Mouse (Mus musculus) layer of hippocampus, adult 2 months (tissue): ENCODE measurements around the gene Gm3409. TPM values are rescaled to one million over a fixed set of nuclear protein-coding genes. Genes with fewer than 3 reads are reported as not detected.
"Not testable (repeated sequence)": the region's sequence is repeated elsewhere in the genome, so short reads cannot be mapped to it uniquely, and the experiment has no call there.

Experiments
- DNase-seq, 2 experiments: peaks; one replicate each; pipeline ENCODE4 v3.0.0; 2022; ENCODE audit warnings: low spot score in 2 of 2
- H3K27ac ChIP-seq: fragments of 200-600 bp; 2 replicates; pipeline ENCODE4 v1.8.1; 2022
- H3K4me3 ChIP-seq: fragments of 200-600 bp; 2 replicates; pipeline ENCODE4 v1.8.1; 2022; ENCODE audit warnings: mild to moderate bottlenecking
- CTCF ChIP-seq: fragments of 200-600 bp; conservative IDR thresholded peaks from 2 replicates; pipeline ENCODE4 v1.8.1; 2022; ENCODE audit warnings: antibody characterized with exemption, mild to moderate bottlenecking, moderate library complexity
- long read RNA-seq, 2 experiments: library from polyadenylated mRNA; stranded (forward); transcript quantifications; one replicate each; pipeline ENCODE4 v2.0.0; 2021; ENCODE audit warnings: borderline mapping rate in 2 of 2
- total RNA-seq, 2 experiments: library from RNA; stranded (reverse); gene quantifications; 2 replicates each; pipeline ENCODE4 v1.2.3; 2021

Gm3409 gene
- total RNA-seq: not detected
- long read RNA-seq, experiment 1: 0 reads
- long read RNA-seq, experiment 2: 0 reads

DNA sequence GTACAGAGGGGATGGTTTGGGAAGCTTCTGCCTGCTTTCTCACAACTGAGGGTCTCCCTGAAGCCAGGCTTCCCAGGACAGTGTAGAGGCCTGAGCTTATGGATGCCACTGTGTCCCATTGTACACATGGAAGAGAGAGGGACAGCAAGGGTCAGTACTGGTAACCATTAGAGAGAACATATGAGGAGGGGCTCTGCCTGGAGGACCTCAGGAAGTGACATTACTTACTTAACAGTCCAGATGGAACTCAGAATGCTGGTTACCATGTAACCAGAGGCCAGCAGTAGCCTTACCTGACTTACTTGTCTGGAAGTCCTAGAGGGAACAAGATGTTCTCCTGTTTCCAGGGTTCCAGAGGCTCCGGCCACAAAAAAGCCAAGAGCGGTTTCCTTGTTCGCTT lies at the start of gene Gm3409:
Gm3409 (plus strand) TSS at position 301 of the 400 bp plus-strand sequence.
- not testable (repeated sequence) for H3K4me3 ChIP-seq, H3K27ac ChIP-seq, DNase-seq

GRCm38 (mm10) chr5:146488959-146489358 lies 48.5 kb upstream of the Gm3409 start:
- peak in 1 of 2 experiments; percentile 60 for DNase-seq
- not testable (repeated sequence) for H3K27ac ChIP-seq, H3K4me3 ChIP-seq
- peak; percentile 66 for TF ChIP-seq CTCF

GRCm38 (mm10) chr5:146491063-146491462 lies 46.4 kb upstream of the Gm3409 start, which contains the start of gene Gm6370:
Gm6370 (plus strand) TSS chr5:146491363.
- not testable (repeated sequence) for H3K4me3 ChIP-seq, H3K27ac ChIP-seq

DNA sequence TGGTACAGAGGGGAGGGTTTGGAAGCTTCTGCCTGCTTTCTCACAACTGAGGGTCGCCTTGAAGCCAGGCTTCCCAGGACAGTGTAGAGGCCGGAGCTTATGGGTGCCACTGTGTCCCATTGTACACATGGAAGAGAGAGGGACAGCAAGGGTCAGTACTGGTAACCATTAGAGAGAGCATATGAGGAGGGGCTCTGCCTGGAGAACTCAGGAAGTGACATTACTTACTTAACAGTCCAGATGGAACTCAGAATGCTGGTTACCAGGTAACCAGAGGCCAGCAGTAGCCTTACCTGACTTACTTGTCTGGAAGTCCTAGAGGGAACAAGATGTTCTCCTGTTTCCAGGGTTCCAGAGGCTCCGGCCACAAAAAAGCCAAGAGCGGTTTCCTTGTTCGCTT lies 35.3 kb upstream of the Gm3409 start, which contains the start of gene 4930449I24Rik:
4930449I24Rik (plus strand) TSS at position 301 of the 400 bp plus-strand sequence.
- not testable (repeated sequence) for DNase-seq, H3K27ac ChIP-seq, H3K4me3 ChIP-seq

More at GRCm38 (mm10) chr5:146491063-146491462, 46.4 kb upstream of the Gm3409 start, which contains the start of gene Gm6370:
- DNase-seq: not testable (repeated sequence)

- not testable (repeated sequence) for H3K4me3 ChIP-seq, DNase-seq, H3K27ac ChIP-seq
These were observed 23.6 kb upstream of the Gm3409 start, which contains the start of gene Gm3402 for GRCm38 (mm10) chr5:146513823-146514222. Gm3402 (plus strand) TSS chr5:146514123.

GRCm38 (mm10) chr5:146525501-146525900 lies 11.9 kb upstream of the Gm3409 start, which contains the start of gene Gm3404:
Gm3404 (plus strand) TSS chr5:146525801.
- DNase-seq, H3K4me3 ChIP-seq, H3K27ac ChIP-seq: not testable (repeated sequence)

DNA sequence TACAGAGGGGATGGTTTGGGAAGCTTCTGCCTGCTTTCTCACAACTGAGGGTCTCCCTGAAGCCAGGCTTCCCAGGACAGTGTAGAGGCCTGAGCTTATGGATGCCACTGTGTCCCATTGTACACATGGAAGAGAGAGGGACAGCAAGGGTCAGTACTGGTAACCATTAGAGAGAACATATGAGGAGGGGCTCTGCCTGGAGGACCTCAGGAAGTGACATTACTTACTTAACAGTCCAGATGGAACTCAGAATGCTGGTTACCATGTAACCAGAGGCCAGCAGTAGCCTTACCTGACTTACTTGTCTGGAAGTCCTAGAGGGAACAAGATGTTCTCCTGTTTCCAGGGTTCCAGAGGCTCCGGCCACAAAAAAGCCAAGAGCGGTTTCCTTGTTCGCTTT lies 18.4 kb downstream of the Gm3409 start, which contains the start of gene Gm3415:
Gm3415 (plus strand) TSS at position 301 of the 400 bp plus-strand sequence.
- not testable (repeated sequence) for DNase-seq, H3K4me3 ChIP-seq, H3K27ac ChIP-seq

- peak; percentile 62 for TF ChIP-seq CTCF
- H3K4me3 ChIP-seq: no peak overlapping the region
- H3K27ac ChIP-seq: no peak overlapping the region
- DNase-seq: no peak
These were observed 26.8 kb downstream of the Gm3409 start for GRCm38 (mm10) chr5:146564259-146564658.

DNA sequence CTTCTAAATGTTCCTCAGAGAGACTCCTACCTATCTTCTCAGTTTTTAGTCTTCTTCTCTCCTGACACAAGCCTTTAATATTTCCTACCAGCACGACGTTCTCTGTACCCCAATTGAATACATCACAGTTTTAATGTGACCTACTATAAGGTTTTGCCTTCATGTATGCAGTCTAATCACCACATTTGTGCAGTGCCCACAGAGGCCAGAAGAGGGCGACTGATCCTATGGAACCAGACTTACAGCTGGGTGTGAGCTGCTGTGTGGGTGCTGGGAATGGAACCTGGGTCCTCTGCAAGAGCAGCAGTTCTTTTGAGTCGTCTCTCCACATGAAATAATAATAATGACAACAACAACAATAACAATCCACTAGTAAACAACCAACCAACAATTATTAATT lies 29.6 kb downstream of the Gm3409 start:
- Histone ChIP-seq H3K4me3 (no peak overlapping the region), H3K27ac (no peak overlapping the region)
- TF ChIP-seq CTCF: peak; percentile 53
- no peak for DNase-seq

- H3K27ac ChIP-seq, DNase-seq, H3K4me3 ChIP-seq: not testable (repeated sequence)
These were observed 32.7 kb downstream of the Gm3409 start for GRCm38 (mm10) chr5:146570179-146570578.

DNA sequence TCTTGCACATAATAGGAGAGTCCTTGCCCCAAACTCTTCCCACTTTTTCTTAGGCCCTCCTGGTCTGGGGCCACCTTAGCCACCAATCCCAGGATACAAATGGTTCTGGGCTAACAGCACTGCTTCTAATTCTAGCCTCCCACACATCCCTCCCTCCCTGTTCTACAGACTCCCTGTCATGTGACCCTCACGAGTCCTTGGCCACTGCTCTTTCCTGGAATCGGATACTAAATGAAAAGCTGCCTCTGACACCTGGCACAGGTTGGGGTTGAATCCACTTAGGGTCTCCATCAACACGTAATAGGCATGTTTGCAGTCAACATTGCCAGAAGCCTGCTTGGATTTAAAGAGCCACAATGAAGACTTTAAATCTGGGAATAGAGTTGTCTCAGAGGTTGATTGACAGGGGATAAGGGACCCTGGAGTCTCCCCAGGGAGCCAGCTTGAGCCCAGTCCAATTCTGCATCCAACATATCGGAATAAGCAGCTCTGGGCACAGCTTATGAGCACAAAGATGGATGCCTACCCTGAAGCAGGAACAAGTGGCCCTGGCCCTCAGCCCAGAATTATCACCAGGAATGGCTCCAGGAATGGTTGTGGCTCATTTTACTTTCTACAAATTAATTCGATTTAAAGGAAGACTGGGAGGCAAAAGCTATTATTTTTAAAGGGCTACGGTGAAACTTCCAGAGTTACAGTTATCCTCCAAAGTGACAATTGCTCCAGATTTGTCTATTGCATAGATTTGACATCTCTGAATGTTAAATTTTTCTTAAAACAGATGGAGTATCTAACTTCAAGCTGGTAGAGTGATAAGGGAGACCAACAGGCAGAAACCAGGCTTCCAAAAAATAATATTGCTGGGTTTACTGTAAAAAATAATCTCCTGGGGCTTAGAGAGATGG lies 34.6 kb downstream of the Gm3409 start:
- H3K27ac ChIP-seq: peak overlapping the region; percentile 86
- not testable (repeated sequence) for H3K4me3 ChIP-seq
- peak; percentile 76 to 86 for DNase-seq

GRCm38 (mm10) chr5:146572735-146573042 lies 35.2 kb downstream of the Gm3409 start:
- TF ChIP-seq CTCF: peak; percentile 57
- H3K4me3 ChIP-seq, DNase-seq: not testable (repeated sequence)
- H3K27ac ChIP-seq: peak overlapping the region; percentile 86

DNA sequence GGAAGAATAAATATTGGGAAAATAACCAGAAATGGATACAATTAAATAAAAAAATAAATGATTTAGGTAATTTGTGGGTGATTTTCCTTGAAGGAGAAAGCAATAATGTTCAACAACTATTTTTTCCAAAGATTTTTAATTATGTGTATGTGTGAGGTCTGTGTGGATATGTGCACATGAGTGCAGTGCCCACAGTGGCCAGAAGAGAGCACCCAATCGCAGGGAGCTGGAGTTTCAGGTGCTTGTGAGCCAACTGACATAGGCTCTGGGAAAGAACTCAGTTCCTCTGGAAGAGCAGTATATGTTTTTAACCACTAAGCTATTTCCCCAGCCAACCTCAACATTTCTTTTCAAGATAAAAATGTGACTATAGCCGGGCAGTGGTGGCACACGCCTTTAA lies 39.2 kb downstream of the Gm3409 start:
- Histone ChIP-seq H3K27ac (no peak overlapping the region), H3K4me3 (no peak overlapping the region)
- no peak for DNase-seq
- peak; percentile 63 for TF ChIP-seq CTCF

- Histone ChIP-seq H3K27ac (peak overlapping the region; percentile 97), H3K4me3 (peak overlapping the region; percentile 78)
- DNase-seq: peak in 1 of 2 experiments; percentile 16
- no peak for TF ChIP-seq CTCF
These were observed 46.7 kb downstream of the Gm3409 start for GRCm38 (mm10) chr5:146584156-146584477.
